In genomic region chr1:92742881-92743621, GRCm38 (mm10) we compare ENCODE assay signal across 13 mouse cellular contexts.
DNase-seq lines count a peak whose midpoint lies in the region; ATAC-seq and TF ChIP-seq lines count a peak whose summit lies in the region.
"Had no signal": no experiment of that assay in that cellular context is flagged by ENCODE, and none has a peak within 500 bp of the region (broad histone marks: within the 10 kb centered on the region; RNA-seq: fewer than 3 reads in every experiment).

No protein-coding gene starts in this region.

- POLR2A ChIA-PET in Patski (lab: Charles Lee), result interaction anchor here (0.7 to 1.2 kb wide), 3 partner anchors 9 to 91 kb away, joined by 3 to 4 read pairs (median 3); no protein-coding TSS in a partner anchor

- no peak overlapping the region for H3K9ac ChIP-seq in embryonic facial prominence, embryonic 11.5 days (replicated peaks; ENCODE audit: low read length)
- H3K9ac ChIP-seq: forebrain, postnatal 0 days; heart, embryonic 15.5 days; limb, embryonic 12.5 days had no signal

- H3K4me1 ChIP-seq in embryonic facial prominence, embryonic 11.5 days (ENCODE audit: control insufficient read depth, insufficient read depth, low read length), result no peaks in the 10 kb centered on the region
- peaks cover 20% of the 10 kb centered on the region for H3K4me1 ChIP-seq in embryonic facial prominence, embryonic 10.5 days
- H3K4me1 ChIP-seq in embryonic fibroblast, embryonic 13.5 days (ENCODE audit: control insufficient read depth, insufficient read depth, low read length), result peaks cover 9% of the 10 kb centered on the region; the same call in 1 of the 2 replicates
- H3K4me1 ChIP-seq: limb, embryonic 12.5 days had no signal

- CTCF ChIA-PET in Patski (lab: Charles Lee), result interaction anchor here (0.7 to 1.3 kb wide), 6 partner anchors 14 to 91 kb away, joined by 3 to 6 read pairs (median 4); no protein-coding TSS in a partner anchor

- ATAC-seq in embryonic facial prominence, embryonic 11.5 days (replicated peaks; ENCODE audit: insufficient number of reproducible peaks, low FRiP score, low TSS enrichment, low read depth), result 0 out of 2 replicates have a peak, but pooled peaks have one; percentile 36
- peak; percentile 22 for ATAC-seq in Patski
- ATAC-seq: forebrain, postnatal 0 days had no signal

- H3K36me3 ChIP-seq in embryonic facial prominence, embryonic 11.5 days (replicated peaks; ENCODE audit: control insufficient read depth, insufficient read depth, low read depth, low read length), result no peaks in the 10 kb centered on the region
- H3K36me3 ChIP-seq in embryonic facial prominence, embryonic 10.5 days (replicated peaks), result no peaks in the 10 kb centered on the region
- H3K36me3 ChIP-seq: heart, embryonic 15.5 days; limb, embryonic 12.5 days had no signal

- no peak overlapping the region for H3K27ac ChIP-seq in embryonic facial prominence, embryonic 11.5 days (replicated peaks; ENCODE audit: low read depth, low read length)
- no peak overlapping the region for H3K27ac ChIP-seq in embryonic facial prominence, embryonic 10.5 days (replicated peaks)
- H3K27ac ChIP-seq in layer of hippocampus, adult 2 months, result no peak overlapping the region
- H3K27ac ChIP-seq in embryonic fibroblast, embryonic 13.5 days (ENCODE audit: insufficient read depth, low read length), result no peak overlapping the region
- H3K27ac ChIP-seq: heart, embryonic 15.5 days; limb, embryonic 12.5 days had no signal

- no peaks in the 10 kb centered on the region for H3K9me3 ChIP-seq in embryonic facial prominence, embryonic 11.5 days (replicated peaks; ENCODE audit: control insufficient read depth, low read length)
- no peaks in the 10 kb centered on the region for H3K9me3 ChIP-seq in embryonic facial prominence, embryonic 10.5 days
- H3K9me3 ChIP-seq: heart, embryonic 15.5 days; limb, embryonic 12.5 days had no signal

- TF ChIP-seq CTCF in layer of hippocampus, adult 2 months (conservative IDR thresholded peaks at IDR 0.05), result peak; percentile 44
- TF ChIP-seq CTCF in Patski (IDR thresholded peaks at IDR 0.05), result no peak
- peak; percentile 39; the same call in 1 of the 2 replicates for TF ChIP-seq CTCF in embryonic fibroblast, embryonic 13.5 days (IDR thresholded peaks at IDR 0.05; ENCODE audit: borderline replicate concordance, insufficient read depth, low read length)

- no peaks in the 10 kb centered on the region; the same call in 1 of the 2 replicates for H3K27me3 ChIP-seq in embryonic facial prominence, embryonic 11.5 days (ENCODE audit: control insufficient read depth, insufficient read depth, low read length)
- H3K27me3 ChIP-seq in embryonic facial prominence, embryonic 10.5 days (replicated peaks; ENCODE audit: low read depth, poor library complexity, severe bottlenecking), result peaks cover 12% of the 10 kb centered on the region; the same call in 1 of the 2 replicates
- H3K27me3 ChIP-seq in Patski, result no peaks in the 10 kb centered on the region
- H3K27me3 ChIP-seq: limb, embryonic 12.5 days had no signal

- DNase-seq in embryonic facial prominence, embryonic 11.5 days (ENCODE audit: low spot score), result no peak
- DNase-seq in embryonic facial prominence, embryonic 10.5 days (ENCODE audit: low spot score), result no peak
- DNase-seq in layer of hippocampus, adult 2 months (ENCODE audit: low spot score in 2 of 2), result no peak
- no peak for DNase-seq in layer of hippocampus, adult 9-11 months
- peak; percentile 20 for DNase-seq in Patski (ENCODE audit: low read depth, low spot score)
- no peak for DNase-seq in left cerebral cortex, adult 8-10 months (ENCODE audit: low spot score in 2 of 2)
- DNase-seq in spleen, adult 12 weeks (ENCODE audit: low spot score), result no peak
- DNase-seq: forebrain, postnatal 0 days; right cerebral cortex, adult 18-20 months; thymus, adult 18-20 months had no signal

- no peak overlapping the region for H3K4me2 ChIP-seq in embryonic facial prominence, embryonic 11.5 days (ENCODE audit: low read depth, low read length)
- H3K4me2 ChIP-seq: heart, embryonic 15.5 days; limb, embryonic 12.5 days had no signal

- no peak overlapping the region for H3K4me3 ChIP-seq in embryonic facial prominence, embryonic 11.5 days (ENCODE audit: low read depth, low read length)
- no peak overlapping the region for H3K4me3 ChIP-seq in embryonic facial prominence, embryonic 10.5 days
- no peak overlapping the region for H3K4me3 ChIP-seq in layer of hippocampus, adult 2 months
- H3K4me3 ChIP-seq in embryonic fibroblast, embryonic 13.5 days (ENCODE audit: insufficient read depth, low read length), result no peak overlapping the region
- H3K4me3 ChIP-seq: heart, embryonic 15.5 days; limb, embryonic 12.5 days had no signal

- in situ Hi-C loops in Patski (cut with MboI; ENCODE audit: low pct_unique_long_range_greater_than_20kb), result no loop called here

- TF ChIP-seq POLR2A in embryonic fibroblast, embryonic 13.5 days (IDR thresholded peaks at IDR 0.05; ENCODE audit: low read depth, low read length), result no peak

- 75% methylated on average over 4 of the region's 4 CpGs for WGBS in embryonic facial prominence, embryonic 11.5 days
- WGBS in embryonic facial prominence, embryonic 10.5 days, result 79% methylated on average over 4 of the region's 4 CpGs
